Mouse (Mus musculus) adrenal gland, postnatal 14 days (tissue): ENCODE data around the gene Akap13. TPM values are rescaled to one million over a fixed set of nuclear protein-coding genes. Genes with fewer than 3 reads are reported as not detected.

Source experiments
- DNase-seq: peaks from one replicate; pipeline ENCODE4 v3.0.0; 2021; ENCODE audit warnings: mixed read lengths
- total RNA-seq: library from RNA; stranded (reverse); gene quantifications from 2 replicates; pipeline ENCODE4 v1.2.3, GENCODE M21; 2021

The Akap13 gene
- total RNA-seq, 1 experiment from 2014 or later = 64.0 TPM

GRCm38 (mm10) chr7:75639541-75639940 is 184.2 kb downstream of the Akap13 start:
- peak; percentile 90 for DNase-seq

GRCm38 (mm10) chr7:75640074-75640473 is 184.7 kb downstream of the Akap13 start:
- no peak for DNase-seq

GRCm38 (mm10) chr7:75640671-75641070 is 185.3 kb downstream of the Akap13 start:
- no peak for DNase-seq

DNA sequence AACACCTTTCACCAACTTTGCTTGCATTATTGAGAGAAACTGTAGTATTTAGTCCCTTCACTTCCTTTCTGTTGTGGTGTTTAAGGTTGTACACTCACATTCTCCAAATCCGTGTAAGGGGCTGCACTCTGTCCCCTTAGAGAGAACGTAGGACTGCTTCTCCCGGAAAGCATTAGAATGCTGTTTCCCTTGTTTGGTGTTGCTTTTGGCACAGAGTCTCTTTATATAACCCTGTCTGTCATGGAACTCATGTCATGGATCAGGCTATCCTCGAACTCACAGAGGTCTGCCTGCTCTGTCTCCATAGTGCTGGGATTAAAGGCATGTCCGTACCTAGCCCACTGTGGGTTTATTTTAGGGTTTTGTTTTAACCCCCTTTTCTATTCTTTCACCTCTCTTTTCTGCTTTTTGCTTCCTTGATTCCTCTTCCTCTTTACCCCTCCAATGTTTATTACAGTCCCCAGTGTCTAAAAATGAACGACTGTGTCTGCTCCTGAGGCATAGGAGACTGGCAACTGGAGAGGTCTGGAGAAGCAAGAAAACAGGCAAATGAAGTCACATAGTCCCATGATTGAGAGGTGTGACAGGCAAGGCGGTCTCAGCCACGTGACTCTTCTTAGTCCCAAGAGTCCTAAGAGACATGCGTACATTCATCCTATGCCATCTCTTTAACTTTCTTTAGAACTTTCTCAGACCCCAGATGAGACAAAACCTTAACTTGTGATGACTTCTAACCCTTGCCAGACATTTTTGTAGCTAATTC is 186.3 kb downstream of the Akap13 start:
- no peak for DNase-seq

DNA sequence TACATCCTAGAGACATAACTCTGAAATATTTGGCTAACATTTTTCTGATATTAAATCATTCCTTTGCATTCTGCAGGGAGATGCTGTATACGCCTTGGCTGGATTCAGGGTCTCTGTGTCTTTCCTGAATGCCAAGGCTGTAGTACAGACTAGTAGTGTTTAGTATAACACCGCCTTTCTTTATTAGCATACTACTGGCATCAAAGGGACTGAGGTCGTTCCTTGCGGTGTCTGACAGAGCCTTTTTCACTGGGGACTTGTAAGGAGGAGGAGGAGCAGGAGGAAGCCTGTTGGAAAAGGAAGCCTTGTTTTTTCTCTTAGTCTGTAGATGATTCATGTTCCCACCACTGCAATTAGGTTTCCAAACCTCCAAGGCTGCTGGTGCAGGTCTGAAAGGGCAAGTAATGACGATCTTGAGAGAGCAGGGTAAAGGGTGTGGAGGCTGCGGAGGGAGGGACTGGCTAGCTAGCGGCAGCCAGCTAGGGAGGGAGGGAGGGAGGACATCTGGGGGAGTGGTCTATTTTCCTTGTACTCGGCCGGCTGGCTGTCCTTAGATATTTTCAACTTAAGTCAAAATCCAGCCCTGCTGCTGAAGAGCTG is 186.9 kb downstream of the Akap13 start:
- DNase-seq = peak; percentile 84

DNA sequence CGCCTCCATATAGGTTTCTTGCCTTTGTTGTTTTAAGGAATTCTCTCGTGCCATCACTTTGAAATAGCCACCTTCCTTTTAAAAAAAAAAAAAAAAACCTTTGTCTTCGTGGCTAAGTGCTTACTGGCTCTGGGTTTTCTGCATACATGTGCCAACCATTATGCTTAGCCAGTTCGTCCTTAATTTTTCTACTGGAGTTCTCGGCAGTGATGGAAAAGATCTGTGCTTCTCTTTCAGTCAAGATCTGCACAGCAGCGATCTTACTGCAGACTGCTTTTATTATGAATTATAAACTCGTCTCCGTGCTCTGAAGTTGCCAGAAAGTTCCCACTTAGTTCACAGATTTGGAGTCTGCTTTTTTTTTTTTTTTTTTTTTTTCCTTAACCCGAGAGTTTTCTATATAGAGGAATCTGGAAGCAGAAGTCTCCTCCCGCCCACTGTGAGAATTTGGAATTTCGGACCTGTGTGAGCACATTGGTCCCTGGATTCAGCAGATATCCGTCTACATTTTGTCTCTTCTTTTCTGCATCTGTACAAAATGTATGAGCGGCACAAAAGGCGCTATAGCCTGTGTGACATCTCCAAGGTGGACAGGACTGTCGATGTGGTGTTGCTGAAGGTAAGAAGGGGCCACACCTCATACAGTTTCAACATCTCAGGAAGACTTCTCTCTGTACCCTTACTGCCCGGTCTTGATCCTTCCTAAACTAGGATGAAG is 187.7 kb downstream of the Akap13 start:
- no peak for DNase-seq

DNA sequence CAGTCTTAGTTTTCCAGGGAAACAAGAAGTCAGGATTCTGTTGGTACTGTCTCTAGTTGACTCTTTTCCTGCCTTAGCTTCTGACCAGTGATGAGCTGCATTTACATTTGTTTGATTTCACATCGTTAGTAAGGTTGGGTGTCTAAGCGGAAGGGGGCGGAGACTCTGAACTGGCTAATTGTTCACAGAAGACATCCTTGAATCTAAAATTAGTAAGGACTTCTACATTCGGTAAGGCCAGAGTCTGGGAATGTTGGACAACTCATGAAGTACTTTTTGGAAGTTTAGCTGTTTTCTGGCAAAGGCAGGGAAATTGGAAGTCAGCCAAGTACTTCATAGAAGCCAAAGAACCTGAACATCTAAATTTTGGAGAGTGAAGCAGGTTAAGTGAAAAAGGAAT is 188.7 kb downstream of the Akap13 start:
- DNase-seq = no peak

- DNase-seq = no peak
Observed at GRCm38 (mm10) chr7:75644585-75644984, 189.3 kb downstream of the Akap13 start.

DNA sequence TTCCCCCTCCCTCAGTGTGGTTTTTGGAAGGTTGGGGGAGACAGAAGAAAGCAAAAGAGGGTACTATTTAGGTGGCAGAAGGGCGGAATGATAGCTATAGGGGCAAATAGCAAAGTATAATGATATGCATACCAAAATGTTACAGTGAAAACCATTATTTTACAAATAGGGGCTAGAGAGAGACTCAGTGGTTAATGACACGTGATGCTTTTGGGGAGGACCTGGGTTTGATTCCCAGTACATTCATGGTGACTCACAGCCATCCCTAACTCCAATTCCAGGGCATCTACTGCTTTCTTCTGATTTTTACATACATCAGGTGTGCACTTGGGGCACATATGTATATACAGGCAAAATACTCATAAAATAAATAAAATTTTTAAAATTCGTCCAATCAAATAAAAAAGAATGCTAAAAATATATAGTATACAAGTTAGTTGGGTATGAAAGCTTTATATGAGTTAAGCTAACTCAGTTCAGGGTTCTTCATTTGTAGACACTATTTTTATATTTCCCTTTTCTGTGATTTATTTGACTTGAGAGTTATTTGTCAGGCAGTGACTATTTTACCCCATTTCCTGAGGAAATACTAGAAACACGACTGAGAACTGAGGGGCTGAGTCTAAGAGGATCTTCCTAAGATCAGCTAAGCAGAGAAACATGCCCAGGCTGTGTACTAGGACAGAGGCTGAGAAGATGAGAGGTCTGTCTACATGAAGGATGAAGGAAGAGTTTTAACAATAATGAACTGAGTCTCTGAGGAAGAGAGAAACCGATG is 190.0 kb downstream of the Akap13 start:
- DNase-seq = no peak

DNA sequence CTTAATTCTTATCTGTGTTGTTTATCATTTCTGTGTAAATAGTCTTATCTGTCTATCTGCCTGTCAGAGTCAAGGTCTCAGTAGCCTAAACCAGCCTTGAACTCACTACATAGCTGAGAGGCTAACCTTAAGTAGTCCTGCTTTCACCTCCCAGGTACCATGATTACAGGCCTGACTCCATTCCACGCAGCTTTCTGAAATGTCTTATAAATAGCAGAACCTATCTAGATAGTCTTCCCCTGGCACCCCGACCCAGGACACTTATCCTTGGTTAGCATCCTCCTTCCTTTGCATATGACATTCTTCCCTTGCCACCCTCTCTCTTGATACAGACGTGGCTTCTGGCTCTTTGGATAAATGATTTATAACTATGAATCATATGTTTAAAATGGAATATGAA is 192.7 kb downstream of the Akap13 start:
- DNase-seq = no peak

DNA sequence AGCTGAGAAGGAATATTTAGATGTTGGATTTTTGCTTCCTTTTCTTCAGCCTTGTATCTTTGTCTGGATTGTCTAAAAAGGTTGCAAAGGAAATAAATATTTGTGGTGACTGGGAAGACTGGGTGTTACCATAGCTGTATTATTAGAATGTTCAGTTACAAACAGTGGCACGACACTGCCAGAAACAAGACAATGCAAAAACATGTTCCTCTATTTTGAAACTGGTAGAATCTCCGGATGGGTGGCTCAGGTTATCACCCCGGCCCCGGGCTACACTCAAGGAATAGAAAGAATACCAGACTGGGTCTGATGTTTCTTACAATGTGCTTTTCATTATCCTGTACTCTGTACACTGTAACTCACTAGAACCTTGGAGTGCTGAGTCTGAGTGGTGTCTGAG is 193.6 kb downstream of the Akap13 start:
- DNase-seq = no peak

GRCm38 (mm10) chr7:75649966-75650365 is 194.6 kb downstream of the Akap13 start:
- no peak for DNase-seq

DNA sequence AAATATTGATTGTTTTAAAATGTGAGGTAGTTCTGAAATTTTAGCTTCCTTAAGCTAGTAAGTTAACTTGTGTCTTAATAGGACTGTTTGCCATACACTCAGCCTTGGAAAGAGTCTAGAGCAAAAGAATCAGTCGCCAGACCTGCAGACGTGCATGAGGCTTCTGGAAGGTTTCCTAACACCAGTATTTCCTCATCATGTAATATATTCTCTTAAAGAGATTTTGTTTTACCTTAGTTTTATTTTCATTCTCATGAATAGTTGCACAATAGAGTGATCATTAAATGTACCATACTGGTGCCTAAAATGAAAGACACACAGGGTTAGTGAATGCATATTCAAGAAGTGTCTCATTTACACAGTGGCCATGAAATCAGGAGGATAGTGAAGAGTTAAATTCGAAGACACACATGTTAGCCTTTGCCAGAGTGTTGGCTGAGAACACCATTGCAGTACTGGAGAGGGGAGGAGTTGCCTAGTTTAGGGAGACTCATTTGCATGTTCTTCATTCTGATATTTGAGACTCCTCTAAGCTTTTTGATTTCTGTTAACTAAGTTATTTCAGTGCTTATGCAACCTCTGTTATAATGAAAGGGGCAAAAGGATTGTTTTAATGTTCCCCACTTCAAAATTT is 198.5 kb downstream of the Akap13 start:
- DNase-seq = no peak

GRCm38 (mm10) chr7:75655180-75656074 is 200.1 kb downstream of the Akap13 start:
- DNase-seq = no peak

DNA sequence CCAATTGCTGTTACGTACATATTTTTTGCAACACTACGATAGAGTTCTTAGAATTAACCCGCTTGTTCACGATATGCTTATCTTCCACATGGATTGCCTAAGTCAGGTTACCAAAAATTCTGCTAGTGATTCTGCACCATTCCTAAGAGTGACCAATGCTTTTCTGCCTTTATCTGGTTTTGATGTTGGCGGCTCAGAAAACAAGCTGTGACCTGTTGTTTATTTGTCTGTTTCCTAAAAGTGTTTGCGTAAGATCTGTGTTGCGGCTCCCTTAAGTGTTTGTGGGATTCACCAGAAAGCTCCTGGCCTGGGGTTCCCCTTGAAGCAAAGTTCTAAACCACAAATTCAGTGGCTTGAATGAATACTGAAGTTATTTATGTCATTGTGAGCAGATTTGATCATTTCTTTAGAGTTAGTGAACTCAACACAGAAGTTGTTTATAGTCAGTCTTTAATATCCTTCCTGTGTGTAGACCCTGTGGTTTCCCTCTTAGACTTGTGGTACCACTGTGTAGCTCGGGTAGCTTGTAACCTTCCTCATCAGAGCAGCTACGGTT is 201.0 kb downstream of the Akap13 start:
- no peak for DNase-seq

DNA sequence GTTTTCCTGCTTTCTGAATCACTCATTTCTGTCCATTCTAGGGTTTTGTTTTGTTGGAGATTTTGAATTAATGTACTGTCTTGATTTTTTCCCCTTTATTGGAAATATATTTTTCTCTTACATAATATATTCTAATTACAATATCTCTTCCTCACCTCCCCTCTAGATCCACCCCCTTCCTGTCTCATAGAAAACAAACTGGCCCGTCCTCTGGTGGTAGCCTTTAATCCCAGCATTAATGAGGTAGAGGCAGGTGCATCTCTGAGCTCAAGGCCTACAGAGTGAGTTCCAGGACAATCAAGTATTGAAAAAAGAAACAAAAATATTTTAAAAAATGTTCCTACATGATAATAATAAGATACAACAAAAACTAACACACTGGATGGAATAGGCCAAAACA is 201.6 kb downstream of the Akap13 start:
- DNase-seq = no peak

DNA sequence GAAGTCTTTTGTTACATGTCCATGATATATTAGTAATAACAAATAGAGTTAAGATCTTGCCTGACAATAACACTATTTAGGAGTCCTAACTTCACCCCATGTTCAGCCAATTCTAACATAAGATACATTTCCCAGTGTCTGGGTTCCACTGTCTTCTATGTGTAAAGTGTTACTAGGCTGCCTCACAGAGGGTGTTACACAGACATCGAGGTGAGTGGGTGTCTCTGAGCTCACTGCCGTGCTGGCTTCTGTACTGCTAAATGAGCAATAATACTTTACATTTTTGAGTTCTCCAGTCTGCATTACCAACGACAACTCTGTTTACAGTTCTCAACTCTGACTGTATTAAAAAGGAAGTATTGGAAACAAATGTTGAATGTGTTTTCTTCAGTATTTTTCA is 209.1 kb downstream of the Akap13 start:
- DNase-seq = no peak

GRCm38 (mm10) chr7:75666982-75667381 is 211.6 kb downstream of the Akap13 start:
- DNase-seq = no peak

GRCm38 (mm10) chr7:75667531-75667930 is 212.2 kb downstream of the Akap13 start:
- peak; percentile 62 for DNase-seq

GRCm38 (mm10) chr7:75668396-75668795 is 213.1 kb downstream of the Akap13 start:
- DNase-seq = peak; percentile 20

DNA sequence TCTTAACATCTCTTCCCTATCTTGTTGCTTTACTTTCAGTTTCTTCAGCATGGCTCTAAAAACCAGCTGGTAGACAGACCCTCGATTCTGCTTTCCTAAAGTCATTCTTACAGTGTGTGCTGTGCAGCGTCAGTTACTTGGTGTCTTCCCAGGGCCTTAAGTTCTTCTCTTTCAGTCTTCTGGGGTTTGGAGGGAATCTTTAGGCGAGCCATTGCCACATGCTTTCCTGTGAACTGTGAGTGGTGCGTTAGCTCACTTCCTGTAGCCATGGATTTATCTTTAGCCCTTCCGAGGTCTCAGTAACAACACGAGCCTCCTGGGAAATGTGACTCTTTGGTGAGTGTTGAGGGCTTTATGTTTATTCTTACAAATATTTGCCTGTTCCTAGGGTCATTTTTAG is 214.1 kb downstream of the Akap13 start:
- DNase-seq = peak; percentile 6
